ENCODE assay signal across 11 mouse cellular contexts in genomic region chr7:67451157-67451793, GRCm38 (mm10).
DNase-seq lines count a peak whose midpoint lies in the region; ATAC-seq and TF ChIP-seq lines count a peak whose summit lies in the region.
"Had no signal": no experiment of that assay in that cellular context is flagged by ENCODE, and none has a peak within 500 bp of the region (broad histone marks: within the 10 kb centered on the region; RNA-seq: fewer than 3 reads in every experiment).

No protein-coding gene starts in this region.

- H3K9me3 ChIP-seq in liver, embryonic 15.5 days (replicated peaks) = no peaks in the 10 kb centered on the region
- H3K9me3 ChIP-seq in liver, embryonic 11.5 days (ENCODE audit: control insufficient read depth, low read length) = no peaks in the 10 kb centered on the region
- H3K9me3 ChIP-seq in heart, embryonic 13.5 days = peaks cover 5% of the 10 kb centered on the region; the same call in 1 of the 2 replicates
- H3K9me3 ChIP-seq in stomach, embryonic 16.5 days (replicated peaks; ENCODE audit: control insufficient read depth, low read length) = no peaks in the 10 kb centered on the region
- H3K9me3 ChIP-seq in hindbrain, embryonic 11.5 days (ENCODE audit: control insufficient read depth, low read length) = no peaks in the 10 kb centered on the region
- H3K9me3 ChIP-seq: G1E had no signal

- no peaks in the 10 kb centered on the region for H3K36me3 ChIP-seq in liver, embryonic 15.5 days (replicated peaks)
- no peaks in the 10 kb centered on the region for H3K36me3 ChIP-seq in liver, embryonic 11.5 days (ENCODE audit: control insufficient read depth, insufficient read depth, low read length)
- no peaks in the 10 kb centered on the region for H3K36me3 ChIP-seq in heart, embryonic 13.5 days
- H3K36me3 ChIP-seq in stomach, embryonic 16.5 days (ENCODE audit: control insufficient read depth, insufficient read depth, low read length) = no peaks in the 10 kb centered on the region
- H3K36me3 ChIP-seq in hindbrain, embryonic 11.5 days (ENCODE audit: control insufficient read depth, insufficient read depth, low read length) = no peaks in the 10 kb centered on the region
- H3K36me3 ChIP-seq: G1E had no signal

- peak; percentile 37; the same call in 1 of the 2 replicates for ATAC-seq in liver, embryonic 15.5 days (ENCODE audit: insufficient read depth)
- no peak for ATAC-seq in liver, embryonic 11.5 days (replicated peaks; ENCODE audit: low FRiP score)
- ATAC-seq in heart, embryonic 13.5 days (ENCODE audit: extremely low read depth, insufficient number of reproducible peaks, low FRiP score, low TSS enrichment) = no peak; the same call in 1 of the 2 replicates
- peak; percentile 40; the same call in 1 of the 2 replicates for ATAC-seq in stomach, embryonic 16.5 days (ENCODE audit: insufficient read depth, low FRiP score)
- ATAC-seq in hindbrain, embryonic 11.5 days (ENCODE audit: low FRiP score) = no peak

- H3K4me3 ChIP-seq in liver, embryonic 15.5 days (replicated peaks) = no peak overlapping the region
- no peak overlapping the region for H3K4me3 ChIP-seq in liver, embryonic 11.5 days (ENCODE audit: low read depth, low read length)
- no peak overlapping the region for H3K4me3 ChIP-seq in heart, embryonic 13.5 days
- no peak overlapping the region for H3K4me3 ChIP-seq in stomach, embryonic 16.5 days (replicated peaks; ENCODE audit: low read length)
- no peak overlapping the region for H3K4me3 ChIP-seq in hindbrain, embryonic 11.5 days (ENCODE audit: low read depth, low read length)
- H3K4me3 ChIP-seq in cerebellum, adult 2 months (replicated peaks; ENCODE audit: insufficient read depth, low read depth, low read length) = no peak overlapping the region

- no peak overlapping the region for H3K27ac ChIP-seq in liver, embryonic 15.5 days (replicated peaks)
- H3K27ac ChIP-seq in liver, embryonic 11.5 days (ENCODE audit: low read depth, low read length) = no peak overlapping the region
- peak overlapping the region; percentile 77 for H3K27ac ChIP-seq in heart, embryonic 13.5 days (replicated peaks)
- H3K27ac ChIP-seq in stomach, embryonic 16.5 days (ENCODE audit: low read length) = no peak overlapping the region; the same call in 1 of the 2 replicates
- no peak overlapping the region for H3K27ac ChIP-seq in hindbrain, embryonic 11.5 days (ENCODE audit: low read depth, low read length)
- H3K27ac ChIP-seq in cerebellum, adult 2 months (ENCODE audit: insufficient read depth, low read length) = no peak overlapping the region

- no peak overlapping the region for H3K4me2 ChIP-seq in liver, embryonic 15.5 days
- H3K4me2 ChIP-seq in liver, embryonic 11.5 days = no peak overlapping the region
- H3K4me2 ChIP-seq in heart, embryonic 13.5 days = no peak overlapping the region
- H3K4me2 ChIP-seq in stomach, embryonic 16.5 days (ENCODE audit: low read depth, low read length) = no peak overlapping the region
- no peak overlapping the region for H3K4me2 ChIP-seq in hindbrain, embryonic 11.5 days (replicated peaks; ENCODE audit: low read depth, low read length)

- H3K27me3 ChIP-seq in liver, embryonic 15.5 days = no peaks in the 10 kb centered on the region
- no peaks in the 10 kb centered on the region for H3K27me3 ChIP-seq in liver, embryonic 11.5 days (replicated peaks; ENCODE audit: control insufficient read depth, insufficient read depth, low read length)
- H3K27me3 ChIP-seq in heart, embryonic 13.5 days (replicated peaks) = no peaks in the 10 kb centered on the region
- H3K27me3 ChIP-seq in stomach, embryonic 16.5 days (ENCODE audit: control insufficient read depth, insufficient read depth, low read length) = no peaks in the 10 kb centered on the region
- H3K27me3 ChIP-seq in hindbrain, embryonic 11.5 days (ENCODE audit: control insufficient read depth, insufficient read depth, low read length) = no peaks in the 10 kb centered on the region
- H3K27me3 ChIP-seq in cerebellum, adult 2 months (ENCODE audit: control insufficient read depth, insufficient read depth, low read length) = no peaks in the 10 kb centered on the region

- H3K4me1 ChIP-seq in liver, embryonic 15.5 days (replicated peaks) = peaks cover 7% of the 10 kb centered on the region; the same call in 1 of the 2 replicates
- no peaks in the 10 kb centered on the region for H3K4me1 ChIP-seq in liver, embryonic 11.5 days (replicated peaks; ENCODE audit: control insufficient read depth, insufficient read depth, low read length)
- H3K4me1 ChIP-seq in heart, embryonic 13.5 days = peaks cover 43% of the 10 kb centered on the region
- no peaks in the 10 kb centered on the region; the same call in 1 of the 2 replicates for H3K4me1 ChIP-seq in stomach, embryonic 16.5 days (ENCODE audit: control insufficient read depth, insufficient read depth, low read length)
- H3K4me1 ChIP-seq in hindbrain, embryonic 11.5 days (replicated peaks; ENCODE audit: control insufficient read depth, insufficient read depth, low read length) = no peaks in the 10 kb centered on the region
- H3K4me1 ChIP-seq in cerebellum, adult 2 months (ENCODE audit: control insufficient read depth, insufficient read depth, low read length) = no peaks in the 10 kb centered on the region

- TF ChIP-seq CTCF in cerebellum, adult 2 months (IDR thresholded peaks at IDR 0.05; ENCODE audit: borderline replicate concordance, insufficient read depth, low read depth, low read length) = no peak

- no peak for DNase-seq in liver, embryonic 11.5 days (ENCODE audit: low spot score)
- DNase-seq in kidney, postnatal 14 days = peak; percentile 57
- no peak for DNase-seq in urinary bladder, postnatal 14 days (ENCODE audit: low spot score)
- DNase-seq in hindbrain, embryonic 11.5 days (ENCODE audit: low spot score) = no peak
- DNase-seq in cerebellum, adult 2 months = no peak
- DNase-seq: cerebellum, postnatal 14 days; gastrocnemius, postnatal 36 days had no signal

- TF ChIP-seq POLR2A in cerebellum, adult 2 months (IDR thresholded peaks at IDR 0.05; ENCODE audit: borderline replicate concordance, insufficient read depth, low read length) = no peak

- H3K9ac ChIP-seq in liver, embryonic 15.5 days = no peak overlapping the region
- no peak overlapping the region for H3K9ac ChIP-seq in liver, embryonic 11.5 days (ENCODE audit: low read depth, low read length)
- no peak overlapping the region for H3K9ac ChIP-seq in heart, embryonic 13.5 days
- H3K9ac ChIP-seq in stomach, embryonic 16.5 days (ENCODE audit: low read length) = no peak overlapping the region
- no peak overlapping the region for H3K9ac ChIP-seq in hindbrain, embryonic 11.5 days (ENCODE audit: low read depth, low read length)

- 33% methylated on average over 6 of the region's 6 CpGs for WGBS in liver, embryonic 15.5 days (ENCODE audit: insufficient replicate concordance)
- 47% methylated on average over 6 of the region's 6 CpGs for WGBS in liver, embryonic 11.5 days
- 63% methylated on average over 6 of the region's 6 CpGs for WGBS in heart, embryonic 13.5 days
- 66% methylated on average over 6 of the region's 6 CpGs for WGBS in stomach, embryonic 16.5 days
- WGBS in hindbrain, embryonic 11.5 days = 94% methylated on average over 6 of the region's 6 CpGs
- WGBS in cerebellum, adult 2 months = 66% methylated on average over 6 of the region's 6 CpGs

Comparison
In these comparisons a context has a peak if more than half of its experiments do, and no peak if none do; other contexts are left out.
1. ATAC-seq: peak in liver, embryonic 15.5 days (single experiment) and stomach, embryonic 16.5 days (single experiment); none in liver, embryonic 11.5 days (single experiment), heart, embryonic 13.5 days (single experiment) and hindbrain, embryonic 11.5 days (single experiment).